Mouse (Mus musculus): Measurements from ENCODE around the gene Cdk1.

DNA sequence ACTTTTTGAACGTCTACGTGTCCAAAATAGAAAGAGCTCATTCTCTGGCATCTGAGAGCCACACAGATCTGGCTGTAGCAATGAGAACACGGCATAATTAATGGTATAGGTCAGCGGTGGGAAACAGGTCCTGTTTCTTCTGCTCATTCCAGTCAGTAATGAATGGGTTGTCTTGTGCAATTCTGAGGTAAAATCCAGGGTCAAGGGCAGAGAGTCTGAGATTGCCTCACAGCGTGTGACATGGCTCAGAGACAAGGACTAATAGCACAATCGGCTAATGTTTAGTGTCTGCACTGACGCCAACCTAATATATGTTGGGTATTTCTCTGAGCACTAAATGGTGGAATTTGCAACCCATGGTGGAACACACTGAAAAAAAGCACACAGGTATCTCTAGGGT, 52.8 kb downstream of the Cdk1 start:
- TF ChIP-seq ZC3H11A (IDR thresholded peaks at IDR 0.05; ENCODE audit: low read depth, low read length) (no peak), JUND (conservative IDR thresholded peaks at IDR 0.05; ENCODE audit: low read depth, low read length) (no peak), NRF1 (IDR thresholded peaks at IDR 0.05; ENCODE audit: low read depth, low read length) (no peak), CTCF (conservative IDR thresholded peaks at IDR 0.05 in 1 of 2, IDR thresholded peaks at IDR 0.05 in 1 of 2; ENCODE audit: low read depth in 2 of 2, low read length in 2 of 2) (no peak), E2F4 (IDR thresholded peaks at IDR 0.05; ENCODE audit: insufficient replicate concordance, low read depth, low read length) (no peak), EP300 (IDR thresholded peaks at IDR 0.05; ENCODE audit: low read length) (no peak)
